8 mouse cellular contexts compared by ENCODE assay signal in the genomic region with DNA sequence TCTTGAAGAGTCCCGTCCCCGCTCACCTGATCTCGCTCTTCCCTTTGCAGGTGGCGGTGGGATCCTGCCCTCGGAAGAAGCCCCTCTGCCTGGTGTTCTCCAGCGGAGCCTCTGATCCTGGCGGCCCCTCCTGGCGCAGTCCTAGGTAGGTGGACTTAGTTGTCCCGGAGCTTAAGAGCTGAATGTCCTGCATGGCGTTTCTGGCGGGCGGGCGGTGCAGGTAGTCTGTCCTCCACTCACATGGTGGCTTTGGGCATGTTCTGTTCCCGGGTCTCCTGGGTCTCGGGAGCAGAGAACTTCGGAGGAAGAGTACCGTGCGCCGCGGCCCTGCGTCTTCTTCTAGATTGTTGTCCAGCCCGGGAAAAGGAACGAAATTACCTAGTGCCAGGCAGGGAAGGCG. TPM values are rescaled to one million over a fixed set of nuclear protein-coding genes. Genes with fewer than 3 reads are reported as not detected.
A peak's percentile ranks its signal among the peaks of the same experiment; 100 is the strongest.
DNase-seq lines count a peak whose midpoint lies in the region; ATAC-seq and TF ChIP-seq lines count a peak whose summit lies in the region.

No protein-coding gene starts in this region.

- H3K36me3 ChIP-seq in C2C12 (ENCODE audit: control insufficient read depth, insufficient read depth): peaks cover 36% of the 10 kb centered on the region
- H3K36me3 ChIP-seq in hindbrain, embryonic 16.5 days (ENCODE audit: control insufficient read depth, insufficient read depth, low read length): peaks cover 12% of the 10 kb centered on the region

- H3K4me3 ChIP-seq in C2C12 (ENCODE audit: insufficient read depth, poor library complexity, severe bottlenecking): peak overlapping the region; percentile 77
- peak overlapping the region; percentile 84 for H3K4me3 ChIP-seq in cortical plate, adult 2 months (ENCODE audit: insufficient read depth, low read length)
- H3K4me3 ChIP-seq in hindbrain, embryonic 16.5 days (ENCODE audit: low read length): peak overlapping the region; percentile 90

- H3K9ac ChIP-seq in hindbrain, embryonic 16.5 days (ENCODE audit: low read depth, low read length): peak overlapping the region; percentile 94

- H3K4me2 ChIP-seq in hindbrain, embryonic 16.5 days (ENCODE audit: low read length): peak overlapping the region; percentile 90

- H3K79me3 ChIP-seq in C2C12 (ENCODE audit: low read depth): peaks cover 15% of the 10 kb centered on the region

- under 1% methylated on average over 24 of the region's 24 CpGs for WGBS in hindbrain, embryonic 16.5 days

- H3K27me3 ChIP-seq in C2C12 (ENCODE audit: control insufficient read depth, insufficient read depth, insufficient read length): no peaks in the 10 kb centered on the region
- H3K27me3 ChIP-seq in hindbrain, embryonic 16.5 days (replicated peaks; ENCODE audit: control insufficient read depth, insufficient read depth, low read length): no peaks in the 10 kb centered on the region

- H3K27ac ChIP-seq in cortical plate, adult 2 months (ENCODE audit: insufficient read depth, low read length): no peak overlapping the region
- peak overlapping the region; percentile 93 for H3K27ac ChIP-seq in hindbrain, embryonic 16.5 days (ENCODE audit: low read depth, low read length)

- no peak for TF ChIP-seq CTCF in C2C12 (IDR thresholded peaks at IDR 0.05; ENCODE audit: control insufficient read depth, insufficient read depth, insufficient read length)
- no peak for TF ChIP-seq CTCF in cortical plate, adult 2 months (IDR thresholded peaks at IDR 0.05; ENCODE audit: extremely low read depth, insufficient read depth, low read length)

- peak overlapping the region; percentile 74 for H3ac ChIP-seq in C2C12 (ENCODE audit: control insufficient read depth, insufficient read length, low read depth)

- intact Hi-C loops in gastrocnemius, postnatal 36 days (cut with DNase I): loop anchor here (5.0 kb wide), 1 partner anchor 108 kb away; no protein-coding TSS in a partner anchor

- peaks cover 2% of the 10 kb centered on the region; the same call in 1 of the 2 replicates for H3K4me1 ChIP-seq in cortical plate, adult 2 months (ENCODE audit: control insufficient read depth, insufficient read depth, low read length)
- peaks cover 17% of the 10 kb centered on the region for H3K4me1 ChIP-seq in hindbrain, embryonic 16.5 days (ENCODE audit: control insufficient read depth, insufficient read depth, low read depth, low read length)

- no peaks in the 10 kb centered on the region for H3K9me3 ChIP-seq in hindbrain, embryonic 16.5 days (ENCODE audit: control insufficient read depth, low read length)

- peaks cover 36% of the 10 kb centered on the region for H3K79me2 ChIP-seq in C2C12 (ENCODE audit: control insufficient read depth, insufficient read depth)

- TF ChIP-seq POLR2A in cortical plate, adult 2 months (IDR thresholded peaks at IDR 0.05; ENCODE audit: extremely low read depth, insufficient read depth, low read length): no peak

- DNase-seq in gastrocnemius, postnatal 10 days: peak; percentile 33
- no peak for DNase-seq in gastrocnemius, postnatal 36 days
- DNase-seq in lung, postnatal 36 days: peak; percentile 18
- no peak for DNase-seq in urinary bladder, postnatal 25 days (ENCODE audit: low spot score)
- DNase-seq in frontal cortex, postnatal 25 days (ENCODE audit: low spot score in 2 of 2): no peak

- ATAC-seq in hindbrain, embryonic 16.5 days: no peak

TF ChIP-seq in C2C12, 6 proteins besides CTCF, POLR2A, EP300 and RAD21:
- TF ChIP-seq FOSL1 (IDR thresholded peaks at IDR 0.05; ENCODE audit: insufficient read depth, low read length, poor library complexity, severe bottlenecking) (no peak), MAX (IDR thresholded peaks at IDR 0.05) (peak; percentile 0)

RNA-seq across cellular contexts. Expression of a gene that starts 0.3 kb away (rescaled TPM):
- total RNA-seq in gastrocnemius, postnatal 10 days (2021): 1 to 10 TPM; 3.9 to 5.2 TPM
- 1 to 10 TPM; 1.9 to 3.1 TPM for total RNA-seq in gastrocnemius, postnatal 36 days (2021)
- 10.6 TPM for polyA plus RNA-seq in C2C12 (2012; fragmentation: generic; extraction: Trizol)
- 3.8 and 4.2 TPM in 2 replicates for polyA plus RNA-seq in cortical plate, adult 2 months (2012; rRNA removed)
- polyA plus RNA-seq in hindbrain, embryonic 16.5 days (2015; fragmentation: Nextera tagmentation; extraction: Ambion mirVana): 3.2 and 3.6 TPM in 2 replicates

RNA-seq across cellular contexts. Expression of a gene that starts 0.5 kb away (rescaled TPM):
- total RNA-seq in gastrocnemius, postnatal 10 days (2021): 1 to 10 TPM; 4.3 to 4.6 TPM
- total RNA-seq in gastrocnemius, postnatal 36 days (2021): 1 to 10 TPM; 3.6 to 3.8 TPM
- polyA plus RNA-seq in C2C12 (2012; fragmentation: generic; extraction: Trizol): 13.3 TPM
- 5.7 and 7.8 TPM in 2 replicates for polyA plus RNA-seq in cortical plate, adult 2 months (2012; rRNA removed)
- polyA plus RNA-seq in hindbrain, embryonic 16.5 days (2015; fragmentation: Nextera tagmentation; extraction: Ambion mirVana): 16.4 and 19.3 TPM in 2 replicates

Comparison
In these comparisons a context has a peak if more than half of its experiments do, and no peak if none do; other contexts are left out.
1. DNase-seq: peak in gastrocnemius, postnatal 10 days (single experiment) and lung, postnatal 36 days (single experiment); none in gastrocnemius, postnatal 36 days (0 of 2), urinary bladder, postnatal 25 days (single experiment) and frontal cortex, postnatal 25 days (0 of 2).
2. Peak in every context shown above with its lines, with median percentiles within 50 percentile points of each other: H3K4me3 ChIP-seq.